Mouse (Mus musculus): ENCODE results near the gene Nptx1. TPM values are rescaled to one million over a fixed set of nuclear protein-coding genes. Genes with fewer than 3 reads are reported as not detected.

The Nptx1 gene
- polyA plus RNA-seq (2012; rRNA removed), result 7.8 and 14.4 TPM in 2 replicates

GRCm38 (mm10) chr11:119547183-119547921, at the start of gene Nptx1:
Gene Nptx1 (minus strand): TSS chr11:119547753.
- no peak for DNase-seq (ENCODE audit: low read depth)

- no peak for DNase-seq (ENCODE audit: low read depth)
Measured at GRCm38 (mm10) chr11:119593966-119594365, 46.4 kb upstream of the Nptx1 start.

- DNase-seq (ENCODE audit: low read depth), result no peak
Measured at GRCm38 (mm10) chr11:119589242-119589641, 41.7 kb upstream of the Nptx1 start.

- DNase-seq (ENCODE audit: low read depth), result no peak
Measured at GRCm38 (mm10) chr11:119587112-119587511, 39.6 kb upstream of the Nptx1 start.

- no peak for DNase-seq (ENCODE audit: low read depth)
Measured at GRCm38 (mm10) chr11:119586511-119586910, 39.0 kb upstream of the Nptx1 start.

GRCm38 (mm10) chr11:119577721-119578120, 30.2 kb upstream of the Nptx1 start:
- DNase-seq (ENCODE audit: low read depth), result no peak

- no peak for DNase-seq (ENCODE audit: low read depth)
Measured at GRCm38 (mm10) chr11:119576855-119577254, 29.3 kb upstream of the Nptx1 start.

GRCm38 (mm10) chr11:119572316-119573010, 24.9 kb upstream of the Nptx1 start:
- no peak for DNase-seq (ENCODE audit: low read depth)

- no peak for DNase-seq (ENCODE audit: low read depth)
Measured at GRCm38 (mm10) chr11:119566188-119566587, 18.6 kb upstream of the Nptx1 start.

- DNase-seq (ENCODE audit: low read depth), result no peak
Measured at GRCm38 (mm10) chr11:119565684-119566083, 18.1 kb upstream of the Nptx1 start.

- DNase-seq (ENCODE audit: low read depth), result no peak
Measured at GRCm38 (mm10) chr11:119565021-119565420, 17.5 kb upstream of the Nptx1 start.

GRCm38 (mm10) chr11:119564383-119564782, 16.8 kb upstream of the Nptx1 start:
- no peak for DNase-seq (ENCODE audit: low read depth)

GRCm38 (mm10) chr11:119563166-119563565, 15.6 kb upstream of the Nptx1 start:
- DNase-seq (ENCODE audit: low read depth), result no peak

GRCm38 (mm10) chr11:119562286-119562685, 14.7 kb upstream of the Nptx1 start:
- no peak for DNase-seq (ENCODE audit: low read depth)

- DNase-seq (ENCODE audit: low read depth), result no peak
Measured at GRCm38 (mm10) chr11:119558870-119559610, 11.5 kb upstream of the Nptx1 start.

- no peak for DNase-seq (ENCODE audit: low read depth)
Measured at GRCm38 (mm10) chr11:119557940-119558869, 10.7 kb upstream of the Nptx1 start.

GRCm38 (mm10) chr11:119555170-119555569, 7.6 kb upstream of the Nptx1 start:
- DNase-seq (ENCODE audit: low read depth), result no peak

GRCm38 (mm10) chr11:119554706-119555105, 7.2 kb upstream of the Nptx1 start:
- no peak for DNase-seq (ENCODE audit: low read depth)

GRCm38 (mm10) chr11:119552902-119553802, 5.6 kb upstream of the Nptx1 start:
- DNase-seq (ENCODE audit: low read depth), result no peak

- no peak for DNase-seq (ENCODE audit: low read depth)
Measured at GRCm38 (mm10) chr11:119552301-119552700, 4.7 kb upstream of the Nptx1 start.

Measured in gonadal fat pad, adult 2 months (tissue).